ENCODE assay signal across 7 mouse cellular contexts in genomic region chr8:84104221-84104620, GRCm38 (mm10). TPM values are rescaled to one million over a fixed set of nuclear protein-coding genes. Genes with fewer than 3 reads are reported as not detected.
DNase-seq lines count a peak whose midpoint lies in the region; ATAC-seq and TF ChIP-seq lines count a peak whose summit lies in the region.

No protein-coding gene starts in this region.

- no peak; the same call in 1 of the 2 replicates for TF ChIP-seq POLR2A in small intestine, adult 2 months (IDR thresholded peaks at IDR 0.05; ENCODE audit: low read depth, low read length)

- ATAC-seq in kidney, embryonic 15.5 days (replicated peaks; ENCODE audit: low FRiP score) = peak; percentile 78

- DNase-seq in 3134 (ENCODE audit: extremely low read depth, insufficient read length, low spot score) (peak; percentile 63), 416B (ENCODE audit: low read depth) (peak; percentile 85)
- DNase-seq in c-Kit-negative CD71-positive TER-119-positive erythroid progenitor cells, embryonic 14.5 days (ENCODE audit: low read depth, low spot score) = peak; percentile 28
- DNase-seq in forebrain, embryonic 10.5 days (ENCODE audit: extremely low spot score, low spot score) = peak; percentile 87
- DNase-seq in lung, postnatal 25 days (ENCODE audit: low spot score) = peak; percentile 48

- H3K27ac ChIP-seq in forebrain, embryonic 10.5 days = peak overlapping the region; percentile 99
- peak overlapping the region; percentile 87 for H3K27ac ChIP-seq in kidney, embryonic 15.5 days
- H3K27ac ChIP-seq in small intestine, adult 2 months (ENCODE audit: insufficient read depth, low read depth, low read length) = peak overlapping the region; percentile 99

- H3K36me3 ChIP-seq in forebrain, embryonic 10.5 days (replicated peaks) = peaks cover 40% of the 10 kb centered on the region
- peaks cover 34% of the 10 kb centered on the region for H3K36me3 ChIP-seq in kidney, embryonic 15.5 days
- peaks cover 11% of the 10 kb centered on the region for H3K36me3 ChIP-seq in small intestine, adult 2 months (ENCODE audit: control insufficient read depth, insufficient read depth, low read length)

- peak overlapping the region; percentile 71 for H3K4me2 ChIP-seq in kidney, embryonic 15.5 days

- peak overlapping the region; percentile 71 for H3K9ac ChIP-seq in kidney, embryonic 15.5 days

- no peaks in the 10 kb centered on the region for H3K27me3 ChIP-seq in forebrain, embryonic 10.5 days (ENCODE audit: poor library complexity, severe bottlenecking)
- no peaks in the 10 kb centered on the region for H3K27me3 ChIP-seq in kidney, embryonic 15.5 days
- no peaks in the 10 kb centered on the region for H3K27me3 ChIP-seq in small intestine, adult 2 months (ENCODE audit: control insufficient read depth, insufficient read depth, low read length)

- TF ChIP-seq CTCF in small intestine, adult 2 months (IDR thresholded peaks at IDR 0.05; ENCODE audit: extremely low read depth, insufficient read length, insufficient replicate concordance, low read depth, low read length) = peak; percentile 29; the same call in 1 of the 2 replicates

- WGBS in forebrain, embryonic 10.5 days = under 1% methylated on average over 27 of the region's 29 CpGs
- WGBS in kidney, embryonic 15.5 days = 1% methylated on average over 28 of the region's 29 CpGs
- 1% methylated on average over 29 of the region's 29 CpGs for WGBS in small intestine, adult 2 months

- no peaks in the 10 kb centered on the region for H3K9me3 ChIP-seq in forebrain, embryonic 10.5 days
- H3K9me3 ChIP-seq in kidney, embryonic 15.5 days (replicated peaks) = no peaks in the 10 kb centered on the region

- peak overlapping the region; percentile 82 for H3K4me3 ChIP-seq in forebrain, embryonic 10.5 days
- peak overlapping the region; percentile 65 for H3K4me3 ChIP-seq in kidney, embryonic 15.5 days (replicated peaks)
- peak overlapping the region; percentile 95 for H3K4me3 ChIP-seq in small intestine, adult 2 months (ENCODE audit: low read depth, low read length)

- peaks cover 31% of the 10 kb centered on the region for H3K4me1 ChIP-seq in forebrain, embryonic 10.5 days
- peaks cover 32% of the 10 kb centered on the region for H3K4me1 ChIP-seq in kidney, embryonic 15.5 days
- peaks cover 25% of the 10 kb centered on the region for H3K4me1 ChIP-seq in small intestine, adult 2 months (ENCODE audit: control insufficient read depth, insufficient read depth, insufficient read length, low read length)

RNA-seq across cellular contexts. Expression of gene Dcaf15, which starts 0.3 kb away (rescaled TPM):
- 17.0 and 18.5 TPM in 2 replicates for polyA plus RNA-seq in forebrain, embryonic 10.5 days (2016; fragmentation: Nextera tagmentation; extraction: Ambion mirVana)
- polyA plus RNA-seq in kidney, embryonic 15.5 days (2015; fragmentation: Nextera tagmentation; extraction: Ambion mirVana) = 9.2 and 11.6 TPM in 2 replicates
- polyA plus RNA-seq in small intestine, adult 2 months (2012; rRNA removed) = 37.4 and 108 TPM in 2 replicates

RNA-seq across cellular contexts. Expression of gene Podnl1, which starts 21.6 kb away (rescaled TPM):
- 0.14 and 0.17 TPM in 2 replicates for polyA plus RNA-seq in forebrain, embryonic 10.5 days (2016; fragmentation: Nextera tagmentation; extraction: Ambion mirVana)
- polyA plus RNA-seq in kidney, embryonic 15.5 days (2015; fragmentation: Nextera tagmentation; extraction: Ambion mirVana) = 0.21 and 1.4 TPM in 2 replicates
- polyA plus RNA-seq in small intestine, adult 2 months (2012; rRNA removed) = 3.8 and 12.7 TPM in 2 replicates

RNA-seq across cellular contexts. Expression of gene Rfx1, which starts 37.6 kb away (rescaled TPM):
- 8.4 and 8.5 TPM in 2 replicates for polyA plus RNA-seq in forebrain, embryonic 10.5 days (2016; fragmentation: Nextera tagmentation; extraction: Ambion mirVana)
- 10.5 and 10.7 TPM in 2 replicates for polyA plus RNA-seq in kidney, embryonic 15.5 days (2015; fragmentation: Nextera tagmentation; extraction: Ambion mirVana)
- polyA plus RNA-seq in small intestine, adult 2 months (2012; rRNA removed) = 23.2 and 42.2 TPM in 2 replicates

RNA-seq across cellular contexts. Expression of gene Gm10643, which starts 39.3 kb away (rescaled TPM):
- 1.0 and 1.5 TPM in 2 replicates for polyA plus RNA-seq in forebrain, embryonic 10.5 days (2016; fragmentation: Nextera tagmentation; extraction: Ambion mirVana)
- polyA plus RNA-seq in kidney, embryonic 15.5 days (2015; fragmentation: Nextera tagmentation; extraction: Ambion mirVana) = 1.2 and 1.6 TPM in 2 replicates
- polyA plus RNA-seq in small intestine, adult 2 months (2012; rRNA removed) = 0.48 TPM in 1 of 2 replicates, not detected in the other

RNA-seq across cellular contexts. Expression of gene Cc2d1a, which starts 43.5 kb away (rescaled TPM):
- 17.3 and 20.8 TPM in 2 replicates for polyA plus RNA-seq in forebrain, embryonic 10.5 days (2016; fragmentation: Nextera tagmentation; extraction: Ambion mirVana)
- 22.0 and 28.7 TPM in 2 replicates for polyA plus RNA-seq in kidney, embryonic 15.5 days (2015; fragmentation: Nextera tagmentation; extraction: Ambion mirVana)
- polyA plus RNA-seq in small intestine, adult 2 months (2012; rRNA removed) = 21.0 and 50.8 TPM in 2 replicates

Comparison
In these comparisons a context has a peak if more than half of its experiments do, and no peak if none do; other contexts are left out.
1. Peak in every context shown above with its lines: DNase-seq, ATAC-seq, H3K4me3 ChIP-seq and H3K27ac ChIP-seq.
2. DNase-seq: peak in every context shown above with its lines; median percentile 87 in forebrain, embryonic 10.5 days; 85 in 416B; 63 in 3134; 48 in lung, postnatal 25 days; 28 in c-Kit-negative CD71-positive TER-119-positive erythroid progenitor cells, embryonic 14.5 days.